Mouse (Mus musculus) embryonic fibroblast, embryonic 13.5 days (primary cell): ENCODE measurements around the gene Syce2.
A peak's percentile ranks its signal among the peaks of the same experiment; 100 is the strongest.

Experiments
- CTCF ChIP-seq: IDR thresholded peaks from 2 replicates; pipeline ENCODE4 v1.5.1; 2011; ENCODE audit warnings: mild to moderate bottlenecking, control low read depth, low read length, moderate library complexity, borderline replicate concordance; ENCODE audit not compliant: insufficient read depth
- POLR2A ChIP-seq: IDR thresholded peaks from 2 replicates; pipeline ENCODE4 v1.6.1; 2011; ENCODE audit warnings: low read depth, mild to moderate bottlenecking, control low read depth, low read length, moderate library complexity

- TF ChIP-seq CTCF (no peak), POLR2A (peak; percentile 68)
Observed at GRCm38 (mm10) chr8:84893709-84894134, 21.8 kb downstream of the Syce2 start, which contains the start of gene Gcdh.
